11 mouse cellular contexts compared by ENCODE assay signal in the genomic region with DNA sequence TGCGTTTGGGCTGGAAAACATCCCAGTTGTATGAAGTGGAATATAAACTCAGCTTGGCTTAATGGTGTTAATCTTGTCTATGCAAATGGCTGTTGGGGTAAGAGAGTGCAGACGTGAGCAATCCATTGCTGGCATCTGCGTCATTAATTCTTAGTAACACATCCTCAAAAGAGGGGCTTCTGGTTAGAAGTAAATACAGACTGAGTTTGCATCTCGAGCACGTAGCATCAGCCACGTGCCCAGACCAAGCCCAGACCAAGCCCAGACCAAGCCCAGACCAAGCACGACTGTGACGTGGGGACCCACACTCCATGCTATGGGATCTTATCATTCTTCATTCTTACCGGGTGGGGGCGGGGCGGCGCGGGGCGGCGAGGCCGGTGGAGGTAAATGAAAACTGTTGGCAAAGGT. TPM values are rescaled to one million over a fixed set of nuclear protein-coding genes. Genes with fewer than 3 reads are reported as not detected.
A peak's percentile ranks its signal among the peaks of the same experiment; 100 is the strongest.
DNase-seq lines count a peak whose midpoint lies in the region; ATAC-seq lines count a peak whose summit lies in the region.
"Had no signal": no experiment of that assay in that cellular context is flagged by ENCODE, and none has a peak within 500 bp of the region (broad histone marks: within the 10 kb centered on the region; RNA-seq: fewer than 3 reads in every experiment).

No protein-coding gene starts in this region.

- no peak overlapping the region for H3K4me2 ChIP-seq in hindbrain, embryonic 11.5 days (replicated peaks; ENCODE audit: low read depth, low read length)
- H3K4me2 ChIP-seq in embryonic facial prominence, embryonic 12.5 days (replicated peaks) = peak overlapping the region; percentile 30
- peak overlapping the region; percentile 37 for H3K4me2 ChIP-seq in intestine, embryonic 14.5 days (ENCODE audit: low read length)
- H3K4me2 ChIP-seq in midbrain, embryonic 16.5 days (ENCODE audit: low read length) = peak overlapping the region; percentile 21

- peaks cover 36% of the 10 kb centered on the region for H3K27me3 ChIP-seq in hindbrain, embryonic 10.5 days (ENCODE audit: insufficient read depth, poor library complexity, severe bottlenecking)
- H3K27me3 ChIP-seq in hindbrain, embryonic 11.5 days (ENCODE audit: control insufficient read depth, insufficient read depth, low read length) = no peaks in the 10 kb centered on the region
- H3K27me3 ChIP-seq in embryonic facial prominence, embryonic 12.5 days = no peaks in the 10 kb centered on the region
- peaks cover 4% of the 10 kb centered on the region; the same call in 1 of the 2 replicates for H3K27me3 ChIP-seq in intestine, embryonic 14.5 days (replicated peaks; ENCODE audit: control insufficient read depth, insufficient read depth, low read length)
- no peaks in the 10 kb centered on the region for H3K27me3 ChIP-seq in midbrain, embryonic 16.5 days (ENCODE audit: control insufficient read depth, insufficient read depth, low read depth, low read length)

- H3K9ac ChIP-seq in hindbrain, embryonic 11.5 days (ENCODE audit: low read depth, low read length) = no peak overlapping the region
- no peak overlapping the region for H3K9ac ChIP-seq in embryonic facial prominence, embryonic 12.5 days
- no peak overlapping the region for H3K9ac ChIP-seq in intestine, embryonic 14.5 days (ENCODE audit: low read length)
- H3K9ac ChIP-seq in midbrain, embryonic 16.5 days (ENCODE audit: low read depth, low read length) = no peak overlapping the region

- 0 out of 2 replicates have a peak overlapping the region, but pooled peaks have one; percentile 24 for H3K27ac ChIP-seq in hindbrain, embryonic 10.5 days
- no peak overlapping the region for H3K27ac ChIP-seq in hindbrain, embryonic 11.5 days (ENCODE audit: low read depth, low read length)
- no peak overlapping the region for H3K27ac ChIP-seq in embryonic facial prominence, embryonic 12.5 days
- H3K27ac ChIP-seq in intestine, embryonic 14.5 days (ENCODE audit: low read depth) = no peak overlapping the region
- H3K27ac ChIP-seq in midbrain, embryonic 16.5 days (ENCODE audit: low read length) = no peak overlapping the region

- no peaks in the 10 kb centered on the region for H3K36me3 ChIP-seq in hindbrain, embryonic 10.5 days
- no peaks in the 10 kb centered on the region for H3K36me3 ChIP-seq in hindbrain, embryonic 11.5 days (ENCODE audit: control insufficient read depth, insufficient read depth, low read length)
- no peaks in the 10 kb centered on the region for H3K36me3 ChIP-seq in embryonic facial prominence, embryonic 12.5 days
- H3K36me3 ChIP-seq in intestine, embryonic 14.5 days (ENCODE audit: control insufficient read depth, insufficient read depth, low read length) = no peaks in the 10 kb centered on the region
- H3K36me3 ChIP-seq in midbrain, embryonic 16.5 days (ENCODE audit: control insufficient read depth, insufficient read depth, low read length) = no peaks in the 10 kb centered on the region

- no peak for ATAC-seq in hindbrain, embryonic 11.5 days (ENCODE audit: low FRiP score)
- ATAC-seq in embryonic facial prominence, embryonic 12.5 days (ENCODE audit: insufficient number of reproducible peaks, insufficient read depth, low FRiP score, low TSS enrichment) = no peak
- ATAC-seq in intestine, embryonic 14.5 days (replicated peaks; ENCODE audit: low FRiP score, low TSS enrichment, low read depth) = no peak
- no peak for ATAC-seq in midbrain, embryonic 16.5 days

- WGBS in hindbrain, embryonic 10.5 days = 21% methylated on average over 16 of the region's 16 CpGs
- 28% methylated on average over 16 of the region's 16 CpGs for WGBS in hindbrain, embryonic 11.5 days
- 25% methylated on average over 16 of the region's 16 CpGs for WGBS in embryonic facial prominence, embryonic 12.5 days
- 6% methylated on average over 16 of the region's 16 CpGs for WGBS in intestine, embryonic 14.5 days
- WGBS in midbrain, embryonic 16.5 days = 17% methylated on average over 16 of the region's 16 CpGs

- DNase-seq in hindbrain, embryonic 10.5 days (ENCODE audit: low spot score) = no peak
- DNase-seq in hindbrain, embryonic 11.5 days (ENCODE audit: low spot score) = no peak
- DNase-seq in intestine, embryonic 14.5 days (ENCODE audit: low spot score) = peak; percentile 58
- no peak for DNase-seq in adrenal gland, postnatal 10 days
- DNase-seq in right cerebral cortex, postnatal 25 days = no peak
- DNase-seq in B cell, adult 2 months = no peak
- DNase-seq: adrenal gland, adult 8-10 months; gastrocnemius, postnatal 36 days; lung, adult 2 months had no signal

- peak overlapping the region; percentile 18; the same call in 1 of the 2 replicates for H3K4me3 ChIP-seq in hindbrain, embryonic 10.5 days
- H3K4me3 ChIP-seq in hindbrain, embryonic 11.5 days (ENCODE audit: low read depth, low read length) = no peak overlapping the region
- H3K4me3 ChIP-seq in embryonic facial prominence, embryonic 12.5 days = no peak overlapping the region
- H3K4me3 ChIP-seq in intestine, embryonic 14.5 days (ENCODE audit: low read depth, low read length) = no peak overlapping the region
- no peak overlapping the region for H3K4me3 ChIP-seq in midbrain, embryonic 16.5 days (ENCODE audit: low read depth, low read length)

- no peaks in the 10 kb centered on the region for H3K9me3 ChIP-seq in hindbrain, embryonic 10.5 days
- no peaks in the 10 kb centered on the region for H3K9me3 ChIP-seq in hindbrain, embryonic 11.5 days (ENCODE audit: control insufficient read depth, low read length)
- H3K9me3 ChIP-seq in embryonic facial prominence, embryonic 12.5 days = no peaks in the 10 kb centered on the region
- no peaks in the 10 kb centered on the region for H3K9me3 ChIP-seq in intestine, embryonic 14.5 days (ENCODE audit: control insufficient read depth, low read length)
- H3K9me3 ChIP-seq in midbrain, embryonic 16.5 days (replicated peaks; ENCODE audit: control insufficient read depth, low read length, poor library complexity, severe bottlenecking) = no peaks in the 10 kb centered on the region

- peaks cover 54% of the 10 kb centered on the region for H3K4me1 ChIP-seq in hindbrain, embryonic 10.5 days (replicated peaks)
- H3K4me1 ChIP-seq in hindbrain, embryonic 11.5 days (replicated peaks; ENCODE audit: control insufficient read depth, insufficient read depth, low read length) = peaks cover 2% of the 10 kb centered on the region; the same call in 1 of the 2 replicates
- H3K4me1 ChIP-seq in embryonic facial prominence, embryonic 12.5 days = peaks cover 23% of the 10 kb centered on the region
- peaks cover 10% of the 10 kb centered on the region; the same call in 1 of the 2 replicates for H3K4me1 ChIP-seq in intestine, embryonic 14.5 days (replicated peaks; ENCODE audit: control insufficient read depth, insufficient read depth, low read length)
- H3K4me1 ChIP-seq in midbrain, embryonic 16.5 days (ENCODE audit: control insufficient read depth, insufficient read depth, low read length) = peaks cover 18% of the 10 kb centered on the region

RNA-seq across cellular contexts. Expression of gene Parvb, which starts 7.2 kb away (rescaled TPM):
- polyA plus RNA-seq in hindbrain, embryonic 10.5 days (2016; fragmentation: Nextera tagmentation; extraction: Ambion mirVana) = 7.1 and 7.6 TPM in 2 replicates
- 9.4 and 9.5 TPM in 2 replicates for polyA plus RNA-seq in hindbrain, embryonic 11.5 days (2014; fragmentation: Nextera tagmentation; extraction: Ambion mirVana)
- polyA plus RNA-seq in embryonic facial prominence, embryonic 12.5 days (2016; fragmentation: Nextera tagmentation; extraction: Ambion mirVana) = 4.3 and 6.0 TPM in 2 replicates
- polyA plus RNA-seq in intestine, embryonic 14.5 days (2014; fragmentation: Nextera tagmentation; extraction: Ambion mirVana) = 3.6 and 5.1 TPM in 2 replicates
- 4.3 and 4.7 TPM in 2 replicates for polyA plus RNA-seq in midbrain, embryonic 16.5 days (2015; fragmentation: Nextera tagmentation; extraction: Ambion mirVana)
- 10 to 100 TPM; 33.2 to 42.1 TPM for total RNA-seq in adrenal gland, postnatal 10 days (2021)

RNA-seq across cellular contexts. Expression of gene Samm50, which starts 47.0 kb away (rescaled TPM):
- polyA plus RNA-seq in hindbrain, embryonic 10.5 days (2016; fragmentation: Nextera tagmentation; extraction: Ambion mirVana) = 94.5 and 103 TPM in 2 replicates
- 66.7 and 74.5 TPM in 2 replicates for polyA plus RNA-seq in hindbrain, embryonic 11.5 days (2014; fragmentation: Nextera tagmentation; extraction: Ambion mirVana)
- 108 and 116 TPM in 2 replicates for polyA plus RNA-seq in embryonic facial prominence, embryonic 12.5 days (2016; fragmentation: Nextera tagmentation; extraction: Ambion mirVana)
- polyA plus RNA-seq in intestine, embryonic 14.5 days (2014; fragmentation: Nextera tagmentation; extraction: Ambion mirVana) = 88.5 and 89.2 TPM in 2 replicates
- polyA plus RNA-seq in midbrain, embryonic 16.5 days (2015; fragmentation: Nextera tagmentation; extraction: Ambion mirVana) = 90.6 and 93.8 TPM in 2 replicates
- 100 to 1,000 TPM; 240 to 293 TPM for total RNA-seq in adrenal gland, postnatal 10 days (2021)
